Mouse (Mus musculus): ENCODE data around the gene Med19. TPM values are rescaled to one million over a fixed set of nuclear protein-coding genes. Genes with fewer than 3 reads are reported as not detected.

The Med19 gene
- 10 to 100 TPM; 36.1 to 36.8 TPM for total RNA-seq (2021)

GRCm38 (mm10) chr2:84677968-84678880 lies at the start of gene Med19, which contains the start of gene Gm28635:
TSS of gene Med19 (plus strand) at chr2:84678402.
TSS of gene Gm28635 (minus strand) at chr2:84678041.
- DNase-seq (ENCODE audit: extremely low spot score in 1 of 2, low spot score in 2 of 2) = peak; percentile 94 to 98
- intact Hi-C loops (cut with DNase I) = no loop called here

- DNase-seq (ENCODE audit: extremely low spot score in 1 of 2, low spot score in 2 of 2) = no peak
- intact Hi-C loops (cut with DNase I) = no loop called here
Observed at GRCm38 (mm10) chr2:84632001-84632400, 46.2 kb upstream of the Med19 start.

- intact Hi-C loops (cut with DNase I) = no loop called here
- DNase-seq (ENCODE audit: extremely low spot score in 1 of 2, low spot score in 2 of 2) = no peak
Observed at GRCm38 (mm10) chr2:84632999-84633398, 45.2 kb upstream of the Med19 start.

- intact Hi-C loops (cut with DNase I) = no loop called here
- no peak for DNase-seq (ENCODE audit: extremely low spot score in 1 of 2, low spot score in 2 of 2)
Observed at GRCm38 (mm10) chr2:84634006-84634405, 44.2 kb upstream of the Med19 start.

GRCm38 (mm10) chr2:84634934-84635482 lies 43.2 kb upstream of the Med19 start:
- intact Hi-C loops (cut with DNase I) = no loop called here
- DNase-seq (ENCODE audit: extremely low spot score in 1 of 2, low spot score in 2 of 2) = peak in 1 of 2 experiments; percentile 35

- intact Hi-C loops (cut with DNase I) = no loop called here
- DNase-seq (ENCODE audit: extremely low spot score in 1 of 2, low spot score in 2 of 2) = peak; percentile 73 to 93
Observed at GRCm38 (mm10) chr2:84635611-84636010, 42.6 kb upstream of the Med19 start.

- DNase-seq (ENCODE audit: extremely low spot score in 1 of 2, low spot score in 2 of 2) = no peak
- intact Hi-C loops (cut with DNase I) = no loop called here
Observed at GRCm38 (mm10) chr2:84636231-84636741, 41.9 kb upstream of the Med19 start.

- intact Hi-C loops (cut with DNase I) = no loop called here
- DNase-seq (ENCODE audit: extremely low spot score in 1 of 2, low spot score in 2 of 2) = peak in 1 of 2 experiments; percentile 35
Observed at GRCm38 (mm10) chr2:84637452-84638165, 40.6 kb upstream of the Med19 start.

- intact Hi-C loops (cut with DNase I) = no loop called here
Observed at GRCm38 (mm10) chr2:84638428-84639220, 39.6 kb upstream of the Med19 start.

GRCm38 (mm10) chr2:84640833-84641232 lies 37.4 kb upstream of the Med19 start:
- intact Hi-C loops (cut with DNase I) = no loop called here
- DNase-seq (ENCODE audit: extremely low spot score in 1 of 2, low spot score in 2 of 2) = no peak

More at GRCm38 (mm10) chr2:84638428-84639220, 39.6 kb upstream of the Med19 start:
- no peak for DNase-seq (ENCODE audit: extremely low spot score in 1 of 2, low spot score in 2 of 2)

GRCm38 (mm10) chr2:84646138-84646537 lies 32.1 kb upstream of the Med19 start:
- intact Hi-C loops (cut with DNase I) = no loop called here
- no peak for DNase-seq (ENCODE audit: extremely low spot score in 1 of 2, low spot score in 2 of 2)

- no peak for DNase-seq (ENCODE audit: extremely low spot score in 1 of 2, low spot score in 2 of 2)
- intact Hi-C loops (cut with DNase I) = no loop called here
Observed at GRCm38 (mm10) chr2:84647051-84647568, 31.1 kb upstream of the Med19 start.

GRCm38 (mm10) chr2:84648369-84648768 lies 29.8 kb upstream of the Med19 start:
- intact Hi-C loops (cut with DNase I) = no loop called here
- DNase-seq (ENCODE audit: extremely low spot score in 1 of 2, low spot score in 2 of 2) = no peak

- DNase-seq (ENCODE audit: extremely low spot score in 1 of 2, low spot score in 2 of 2) = no peak
- intact Hi-C loops (cut with DNase I) = no loop called here
Observed at GRCm38 (mm10) chr2:84649674-84650073, 28.5 kb upstream of the Med19 start.

- intact Hi-C loops (cut with DNase I) = no loop called here
Observed at GRCm38 (mm10) chr2:84650464-84651195, 27.6 kb upstream of the Med19 start, which contains the start of gene Ctnnd1. TSS of gene Ctnnd1 (minus strand) at chr2:84650765.

GRCm38 (mm10) chr2:84653354-84653753 lies 24.8 kb upstream of the Med19 start:
- no peak for DNase-seq (ENCODE audit: extremely low spot score in 1 of 2, low spot score in 2 of 2)
- intact Hi-C loops (cut with DNase I) = no loop called here

More at GRCm38 (mm10) chr2:84650464-84651195, 27.6 kb upstream of the Med19 start, which contains the start of gene Ctnnd1:
- peak; percentile 89 to 92 for DNase-seq (ENCODE audit: extremely low spot score in 1 of 2, low spot score in 2 of 2)

- intact Hi-C loops (cut with DNase I) = loop anchor here (5.0 kb wide), 1 partner anchor 39 kb away; no protein-coding TSS in a partner anchor
- DNase-seq (ENCODE audit: extremely low spot score in 1 of 2, low spot score in 2 of 2) = no peak
Observed at GRCm38 (mm10) chr2:84655864-84656263, 22.3 kb upstream of the Med19 start.
